Mouse (Mus musculus) liver, embryonic 11.5 days (tissue): ENCODE results near the gene Fkbp14. TPM values are rescaled to one million over a fixed set of nuclear protein-coding genes. Genes with fewer than 3 reads are reported as not detected.

Source experiments
- ATAC-seq: fragments of 200-750 bp; cut with Nextera tagmentation; replicated peaks from 2 replicates; pipeline ENCODE4 v1.8.0; 2017; ENCODE audit warnings: moderate number of reproducible peaks, mild to moderate bottlenecking, moderate TSS enrichment, moderate library complexity; ENCODE audit not compliant: low FRiP score
- DNase-seq: peaks from one replicate; pipeline ENCODE4 v3.0.0-alpha.2; 2017; ENCODE audit warnings: low spot score
- H3K27ac ChIP-seq: fragments of 300-500 bp; sonication (generic); 2 replicates; pipeline ENCODE4 v1.5.1; 2014; ENCODE audit warnings: mild to moderate bottlenecking, low read depth, low read length, control low read depth
- H3K27me3 ChIP-seq: fragments of 300-500 bp; sonication (generic); replicated peaks from 2 replicates; pipeline ENCODE4 v1.6.1; 2014; ENCODE audit warnings: low read length, mixed read lengths; ENCODE audit not compliant: control insufficient read depth, insufficient read depth
- H3K36me3 ChIP-seq: fragments of 300-500 bp; sonication (generic); 2 replicates; pipeline ENCODE4 v1.6.1; 2014; ENCODE audit warnings: mild to moderate bottlenecking, low read length, moderate library complexity, mixed read lengths; ENCODE audit not compliant: control insufficient read depth, insufficient read depth
- H3K4me1 ChIP-seq: fragments of 300-500 bp; sonication (generic); replicated peaks from 2 replicates; pipeline ENCODE4 v1.6.1; 2014; ENCODE audit warnings: low read length, mixed read lengths; ENCODE audit not compliant: control insufficient read depth, insufficient read depth
- H3K4me2 ChIP-seq: fragments of 300-500 bp; sonication (generic); 2 replicates; pipeline ENCODE4 v1.6.1; 2014; ENCODE audit warnings: mild to moderate bottlenecking, control low read depth, moderate library complexity
- H3K4me3 ChIP-seq: fragments of 300-500 bp; sonication (generic); 2 replicates; pipeline ENCODE4 v1.5.1; 2014; ENCODE audit warnings: low read depth, low read length, control low read depth
- H3K9ac ChIP-seq: fragments of 300-500 bp; sonication (generic); 2 replicates; pipeline ENCODE4 v1.6.1; 2014; ENCODE audit warnings: low read depth, low read length, control low read depth
- H3K9me3 ChIP-seq: fragments of 300-500 bp; sonication (generic); 2 replicates; pipeline ENCODE4 v1.6.1; 2016; ENCODE audit warnings: low read length, inconsistent platforms, mixed read lengths; ENCODE audit not compliant: control insufficient read depth
- WGBS: fragments of 180-500 bp; shearing (Covaris S2); extraction: QIAGEN DNeasy Blood & Tissue Kit; methylation state at CpG from one replicate; pipeline ENCODE4 v1.1.7; 2014; 5-methylcytosine and 5-hydroxymethylcytosine counted together
- polyA plus RNA-seq: library from polyadenylated mRNA; unstranded; fragments of >200 nt; fragmentation: Nextera tagmentation; extraction: Ambion mirVana; gene quantifications from 2 replicates; pipeline ENCODE4 v1.2.1, GENCODE M21; 2014

Gene Fkbp14
- polyA plus RNA-seq, 1 experiment from 2014 or later = 11.9 TPM

GRCm38 (mm10) chr6:54617363-54617762 is 20.3 kb upstream of the Fkbp14 start:
- Histone ChIP-seq H3K4me1 (no peaks in the 10 kb centered on the region), H3K9ac (no peak overlapping the region), H3K36me3 (no peaks in the 10 kb centered on the region), H3K9me3 (no peaks in the 10 kb centered on the region), H3K27ac (no peak overlapping the region), H3K4me3 (no peak overlapping the region), H3K4me2 (no peak overlapping the region), H3K27me3 (no peaks in the 10 kb centered on the region)
- WGBS = 71% methylated on average over 3 of the region's 3 CpGs
- no peak for DNase-seq
- ATAC-seq = no peak

GRCm38 (mm10) chr6:54606241-54606640 is 9.1 kb upstream of the Fkbp14 start:
- ATAC-seq (no peak), DNase-seq (no peak)
- 62% methylated on average over 4 of the region's 4 CpGs for WGBS
- no peak overlapping the region for H3K27ac ChIP-seq
- no peaks in the 10 kb centered on the region for H3K36me3 ChIP-seq
- no peaks in the 10 kb centered on the region; the same call in 1 of the 2 replicates for H3K4me1 ChIP-seq
- H3K9ac ChIP-seq = no peak overlapping the region
- no peaks in the 10 kb centered on the region for H3K27me3 ChIP-seq
- H3K4me3 ChIP-seq = no peak overlapping the region
- H3K9me3 ChIP-seq = no peaks in the 10 kb centered on the region
- no peak overlapping the region for H3K4me2 ChIP-seq

GRCm38 (mm10) chr6:54604001-54604715 is 7.0 kb upstream of the Fkbp14 start:
- Histone ChIP-seq H3K4me2 (no peak overlapping the region), H3K27me3 (no peaks in the 10 kb centered on the region), H3K9me3 (no peaks in the 10 kb centered on the region), H3K4me3 (no peak overlapping the region), H3K36me3 (no peaks in the 10 kb centered on the region), H3K27ac (no peak overlapping the region), H3K9ac (no peak overlapping the region), H3K4me1 (no peaks in the 10 kb centered on the region; the same call in 1 of the 2 replicates)
- no peak for DNase-seq
- WGBS = 85% methylated on average over 1 of the region's 1 CpGs
- no peak for ATAC-seq

GRCm38 (mm10) chr6:54602891-54603290 is 5.8 kb upstream of the Fkbp14 start:
- H3K4me3 ChIP-seq = no peak overlapping the region
- DNase-seq (no peak), ATAC-seq (no peak)
- H3K9me3 ChIP-seq = no peaks in the 10 kb centered on the region
- no peak overlapping the region for H3K27ac ChIP-seq
- H3K9ac ChIP-seq = no peak overlapping the region
- no peak overlapping the region for H3K4me2 ChIP-seq
- no peaks in the 10 kb centered on the region for H3K27me3 ChIP-seq
- H3K36me3 ChIP-seq = no peaks in the 10 kb centered on the region
- WGBS = 84% methylated on average over 2 of the region's 2 CpGs
- no peaks in the 10 kb centered on the region; the same call in 1 of the 2 replicates for H3K4me1 ChIP-seq

GRCm38 (mm10) chr6:54600681-54601347 is 3.7 kb upstream of the Fkbp14 start:
- DNase-seq (no peak), ATAC-seq (no peak)
- Histone ChIP-seq H3K9me3 (no peaks in the 10 kb centered on the region), H3K4me2 (no peak overlapping the region), H3K4me1 (no peaks in the 10 kb centered on the region; the same call in 1 of the 2 replicates), H3K27ac (no peak overlapping the region), H3K4me3 (no peak overlapping the region), H3K27me3 (no peaks in the 10 kb centered on the region), H3K9ac (no peak overlapping the region), H3K36me3 (no peaks in the 10 kb centered on the region)
- WGBS = 72% methylated on average over 5 of the region's 5 CpGs

GRCm38 (mm10) chr6:54597711-54598110 is 603 bp upstream of the Fkbp14 start:
- 87% methylated on average over 3 of the region's 3 CpGs for WGBS
- ATAC-seq = no peak
- Histone ChIP-seq H3K27ac (no peak overlapping the region), H3K4me2 (no peak overlapping the region), H3K9ac (no peak overlapping the region), H3K36me3 (no peaks in the 10 kb centered on the region), H3K9me3 (no peaks in the 10 kb centered on the region), H3K4me1 (no peaks in the 10 kb centered on the region), H3K27me3 (no peaks in the 10 kb centered on the region), H3K4me3 (no peak overlapping the region)
- no peak for DNase-seq

GRCm38 (mm10) chr6:54595330-54595878 is 1.7 kb downstream of the Fkbp14 start:
- H3K4me1 ChIP-seq = peaks cover 7% of the 10 kb centered on the region
- H3K9ac ChIP-seq = peak overlapping the region; percentile 73
- DNase-seq (no peak), ATAC-seq (peak; percentile 16; the same call in 1 of the 2 replicates)
- WGBS = 1% methylated on average over 46 of the region's 48 CpGs
- H3K27me3 ChIP-seq = no peaks in the 10 kb centered on the region
- peak overlapping the region; percentile 78 for H3K4me2 ChIP-seq
- no peaks in the 10 kb centered on the region for H3K36me3 ChIP-seq
- no peaks in the 10 kb centered on the region for H3K9me3 ChIP-seq
- peak overlapping the region; percentile 81 for H3K4me3 ChIP-seq
- no peak overlapping the region for H3K27ac ChIP-seq

GRCm38 (mm10) chr6:54594469-54595329 is 2.4 kb downstream of the Fkbp14 start, which contains the start of gene Plekha8:
Gene Plekha8 (plus strand): TSS chr6:54595111.
- Histone ChIP-seq H3K4me3 (peak within 1 kb of the TSS; percentile 81), H3K9ac (peak within 1 kb of the TSS; percentile 73), H3K4me1 (peaks cover 7% of the 10 kb centered on the region), H3K27me3 (no peaks in the 10 kb centered on the region), H3K36me3 (no peaks in the 10 kb centered on the region), H3K27ac (no peak within 1 kb of the TSS), H3K9me3 (no peaks in the 10 kb centered on the region), H3K4me2 (peak within 1 kb of the TSS; percentile 78)
- DNase-seq (peak; percentile 87), ATAC-seq (peak; percentile 93)
- WGBS = under 1% methylated on average over 40 of the region's 49 CpGs
